Mouse (Mus musculus) telencephalon, adult 2 months (tissue): ENCODE measurements at regions not wholly inside any gene's neighbourhood (a gene's known extent, or its start where the extent isn't known, plus 50 kb on each side); places are given as distances from the start of the nearest gene placed in this dataset.

Experiments used
- DNase-seq: peaks from one replicate; pipeline ENCODE4 v3.0.0-alpha.2; 2011; ENCODE audit warnings: low read depth, low spot score

GRCm38 (mm10) chr15:60630756-60631402 is 222.7 kb downstream of the Fam84b start:
- DNase-seq = peak; percentile 67

- no peak for DNase-seq
Observed at GRCm38 (mm10) chr15:60618801-60619200, 234.8 kb downstream of the Fam84b start.

DNA sequence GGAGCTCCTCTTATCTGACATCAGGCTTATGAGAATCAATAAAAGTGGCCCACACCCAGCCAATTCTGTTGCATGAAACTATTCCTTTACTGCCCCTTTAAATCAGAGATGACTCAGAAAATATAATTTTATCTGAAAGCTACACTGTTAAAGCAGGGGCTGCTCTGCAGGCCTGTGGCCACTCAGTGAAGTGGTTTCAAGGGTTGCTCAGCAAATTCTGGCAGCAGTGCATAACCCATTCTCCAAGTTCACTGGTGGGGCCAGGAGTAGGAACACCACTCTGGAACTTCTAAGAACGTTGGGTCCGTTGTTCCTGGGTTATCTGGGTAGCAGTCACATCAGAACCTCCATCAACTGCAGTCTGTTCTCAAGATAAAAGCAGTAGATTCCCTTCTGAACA is 236.2 kb downstream of the Fam84b start:
- no peak for DNase-seq

- no peak for DNase-seq
Observed at GRCm38 (mm10) chr15:60601885-60602284, 251.7 kb downstream of the Fam84b start.

- no peak for DNase-seq
Observed at GRCm38 (mm10) chr15:60577084-60577483, 276.5 kb downstream of the Fam84b start.

DNA sequence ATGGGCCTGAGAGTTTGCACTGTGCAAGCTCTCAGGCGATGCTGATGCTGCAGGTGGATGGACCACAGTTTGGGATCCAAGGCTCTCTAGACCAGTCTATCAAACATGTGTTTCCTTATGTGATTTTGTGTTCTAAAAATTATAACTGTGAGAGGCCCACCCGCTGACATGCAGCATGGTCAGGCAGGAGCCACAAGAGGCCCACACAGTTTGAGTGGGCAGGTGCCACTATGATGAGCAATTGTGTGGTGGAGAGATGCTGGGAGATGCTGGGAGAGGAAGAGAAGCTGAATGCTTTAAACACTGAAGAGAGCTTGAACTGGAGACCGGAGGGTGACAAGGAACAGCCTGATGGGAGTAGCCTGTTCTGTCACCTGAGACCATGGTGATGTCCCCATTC is 287.3 kb downstream of the Fam84b start:
- DNase-seq = peak; percentile 6

DNA sequence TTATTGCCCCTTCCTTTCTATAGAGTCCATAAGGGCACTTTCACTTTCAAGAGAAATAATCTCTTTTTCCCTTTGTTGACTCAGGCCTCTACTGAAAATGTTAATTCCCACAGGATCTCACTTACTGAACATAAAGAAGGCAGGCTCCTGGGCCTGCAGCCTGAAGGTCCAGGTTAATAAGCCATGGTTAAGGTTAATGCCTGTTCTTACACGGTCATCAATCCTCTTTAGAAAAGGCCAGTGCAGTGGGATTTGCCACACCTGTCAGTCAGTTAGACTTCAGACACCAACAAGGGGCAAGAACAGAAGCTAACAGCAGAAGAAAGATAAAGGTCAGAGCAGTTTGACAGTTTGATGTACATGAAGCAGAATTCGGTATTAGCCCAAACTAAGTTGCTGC is 288.6 kb downstream of the Fam84b start:
- no peak for DNase-seq

- DNase-seq = no peak
Observed at GRCm38 (mm10) chr15:60560641-60561040, 292.9 kb downstream of the Fam84b start.

DNA sequence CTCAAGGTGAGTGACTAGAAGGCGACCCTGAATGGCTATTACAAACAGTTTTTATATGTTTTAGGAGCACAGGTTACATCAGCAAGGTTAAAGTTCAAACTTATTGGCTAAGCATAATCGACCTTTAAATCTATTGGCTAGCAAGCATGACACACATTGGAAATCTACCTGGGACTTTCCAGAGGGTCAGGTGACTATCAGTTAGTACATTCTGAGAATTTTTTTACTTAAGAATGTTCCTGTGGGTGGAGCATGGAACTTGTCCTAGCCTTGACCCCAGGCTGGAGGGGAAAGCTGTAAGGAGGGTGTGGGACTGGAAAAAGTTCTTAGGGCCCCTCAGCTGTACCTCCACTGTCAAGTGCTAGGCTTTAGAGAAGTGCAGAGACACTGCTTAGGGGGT is 297.9 kb downstream of the Fam84b start:
- no peak for DNase-seq

- no peak for DNase-seq
Observed at GRCm38 (mm10) chr15:60554587-60554986, 299.0 kb downstream of the Fam84b start.

DNA sequence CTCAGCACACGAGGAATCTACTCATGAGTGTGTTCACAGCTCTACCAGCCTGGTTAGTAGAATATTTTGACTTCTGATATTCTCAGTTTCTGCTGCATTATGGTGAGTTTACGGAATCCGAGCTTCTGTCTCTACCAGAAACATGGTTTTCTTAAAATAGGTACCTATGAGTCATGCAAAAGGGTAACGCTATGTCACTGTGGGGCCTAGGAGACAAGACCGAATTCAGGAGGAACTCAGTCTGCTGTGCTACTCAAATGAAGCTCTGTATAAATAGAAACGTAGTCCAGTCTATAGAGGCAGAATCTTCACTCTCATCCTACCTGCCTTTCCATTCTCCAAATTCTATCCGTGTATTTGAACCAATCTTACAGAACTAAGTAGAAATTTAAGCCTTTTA is 305.5 kb downstream of the Fam84b start:
- DNase-seq = no peak

DNA sequence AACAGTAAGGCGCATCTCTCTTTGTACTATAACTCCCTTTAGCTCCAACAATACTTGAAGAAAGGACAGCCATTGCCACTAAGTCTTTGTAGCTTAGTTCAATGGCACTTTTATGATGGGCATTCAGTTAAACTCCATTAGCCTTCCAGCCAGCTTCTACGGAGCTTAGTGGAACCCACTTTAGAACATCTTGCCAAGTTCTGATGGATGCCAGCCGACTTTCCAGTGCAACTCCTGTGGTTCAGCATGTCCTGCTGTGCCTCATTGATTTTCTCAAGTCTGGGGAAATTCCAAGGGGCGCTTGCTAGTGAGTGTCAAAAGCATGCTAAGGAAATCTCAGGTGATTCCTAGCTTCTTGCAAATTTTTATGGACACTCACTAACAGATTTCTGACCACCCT is 316.4 kb downstream of the Fam84b start:
- DNase-seq = no peak

- DNase-seq = peak; percentile 1
Observed at GRCm38 (mm10) chr15:60534701-60535100, 318.9 kb downstream of the Fam84b start.

- no peak for DNase-seq
Observed at GRCm38 (mm10) chr15:60516810-60517209, 336.8 kb downstream of the Fam84b start.

DNA sequence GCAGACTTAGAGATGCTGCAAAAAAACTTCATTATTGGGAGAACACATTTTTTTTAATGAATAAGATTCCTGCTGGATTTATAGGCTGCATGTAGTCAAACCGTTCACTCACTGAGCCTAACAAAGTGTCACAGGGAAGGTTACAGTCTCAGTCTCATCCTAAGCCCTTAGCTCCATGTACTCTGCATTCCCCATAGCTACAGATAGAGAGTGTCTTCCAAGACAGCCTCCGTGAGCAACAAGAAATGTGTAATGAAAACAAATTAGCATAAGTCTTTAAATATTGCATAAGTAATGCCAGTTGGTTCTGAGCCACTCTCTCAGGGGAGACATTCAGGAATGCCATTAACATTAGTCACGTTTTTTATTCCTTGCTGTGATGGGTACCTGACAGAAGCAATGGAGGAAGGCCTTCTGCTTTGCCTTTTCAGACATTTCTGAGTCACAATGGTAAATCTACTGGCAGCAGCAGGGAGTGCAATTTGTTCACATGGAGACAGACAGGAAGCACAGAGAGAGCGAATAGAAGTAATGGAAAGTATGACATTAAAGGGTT is 376.7 kb downstream of the Fam84b start:
- no peak for DNase-seq

DNA sequence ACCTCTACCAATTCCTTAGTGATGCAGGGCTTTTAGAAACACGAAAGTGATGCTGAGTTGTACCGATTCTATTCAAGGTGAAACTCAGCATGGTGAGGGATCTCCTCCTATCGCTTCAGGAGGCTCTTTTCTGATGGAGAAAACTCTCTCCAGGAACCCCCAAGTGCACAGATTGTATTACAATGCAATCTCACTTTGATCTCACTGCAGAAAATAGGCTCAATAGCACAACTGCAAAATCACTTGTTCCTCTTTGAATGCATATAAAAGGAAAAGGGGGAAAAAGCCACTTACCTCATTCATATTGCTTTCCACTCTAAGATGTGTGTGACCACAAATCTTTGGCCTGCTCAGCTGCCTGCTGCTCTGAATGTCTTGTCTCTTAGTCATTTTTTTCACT is 378.5 kb downstream of the Fam84b start:
- DNase-seq = no peak

- no peak for DNase-seq
Observed at GRCm38 (mm10) chr15:60431916-60432315, 415.5 kb upstream of the 4933412E24Rik start.

GRCm38 (mm10) chr15:60419081-60419480 is 402.7 kb upstream of the 4933412E24Rik start:
- DNase-seq = peak; percentile 59

DNA sequence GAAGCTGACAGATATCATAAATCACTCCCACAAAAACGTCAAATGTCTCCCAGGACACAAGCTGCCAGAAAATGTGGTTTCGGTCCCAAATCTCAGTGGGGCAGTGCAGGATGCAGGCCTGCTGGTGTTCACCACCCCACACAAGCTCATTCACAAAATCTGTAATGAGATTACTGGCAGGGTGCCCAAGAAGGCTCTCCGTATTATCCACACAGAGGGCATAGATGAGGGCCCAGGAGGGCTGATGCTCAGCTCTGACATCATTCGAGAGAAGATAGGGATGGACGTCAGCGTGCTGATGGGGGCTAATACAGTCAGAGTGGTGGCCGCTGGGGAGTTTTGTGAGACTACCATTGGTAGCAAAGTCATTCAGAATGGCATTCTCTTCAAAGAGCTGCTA is 375.9 kb upstream of the 4933412E24Rik start:
- no peak for DNase-seq

DNA sequence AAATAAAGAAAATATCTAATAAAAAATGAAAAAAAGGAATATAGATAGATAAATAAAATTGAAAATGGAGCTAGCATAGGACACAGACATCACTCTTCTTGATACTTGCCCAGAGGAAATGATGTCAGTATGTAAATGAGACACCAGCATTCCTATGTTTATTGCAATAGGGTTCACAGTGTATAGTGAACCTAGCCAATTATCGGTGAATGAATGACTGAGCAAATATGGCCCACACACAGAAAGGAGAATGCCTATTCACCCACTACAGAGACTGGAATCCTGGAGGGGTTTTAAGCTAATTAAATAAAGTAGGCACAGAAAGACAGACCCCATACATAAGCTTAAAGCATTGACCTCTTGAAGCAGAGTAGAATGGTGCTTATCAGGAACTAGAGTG is 373.9 kb upstream of the 4933412E24Rik start:
- no peak for DNase-seq

GRCm38 (mm10) chr15:60387962-60388361 is 371.5 kb upstream of the 4933412E24Rik start:
- DNase-seq = peak; percentile 4
